Mouse (Mus musculus): Measurements from ENCODE around the gene Hspa12b. TPM values are rescaled to one million over a fixed set of nuclear protein-coding genes. Genes with fewer than 3 reads are reported as not detected.
A peak's percentile ranks its signal among the peaks of the same experiment; 100 is the strongest.

Gene Hspa12b
- total and polyA plus RNA-seq, 3 experiments, result 0.56 to 2.0 (median 1.7) TPM

DNA sequence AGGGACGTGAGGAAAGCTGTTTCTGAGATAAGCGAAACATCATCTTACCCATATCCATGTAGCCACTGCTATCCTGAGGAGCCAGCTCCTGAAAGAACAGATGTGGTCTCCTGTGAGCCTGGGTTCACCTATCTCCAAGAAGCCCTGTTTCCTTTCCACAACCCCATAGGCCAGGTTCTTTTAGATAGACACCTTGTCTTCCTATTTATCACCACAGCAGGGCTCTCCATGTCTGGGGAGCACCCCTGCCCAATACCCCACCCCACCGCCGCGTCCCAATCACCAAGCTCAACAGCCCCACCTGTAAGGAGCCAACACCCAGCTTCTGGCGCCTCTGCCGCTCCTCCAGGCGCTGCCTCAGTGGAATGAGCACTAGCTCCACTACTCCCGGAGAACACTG lies 45.2 kb downstream of the Hspa12b start:
- H3K4me1 ChIP-seq (ENCODE audit: control insufficient read depth in 1 of 2, insufficient read depth in 2 of 2), result peaks cover 2 to 6% of the 10 kb centered on the region in 2 experiments; a peak in 1 of 4 replicates
- no peak for TF ChIP-seq ETS1 (conservative IDR thresholded peaks at IDR 0.05; ENCODE audit: low read depth, low read length)
- TF ChIP-seq EP300 (IDR thresholded peaks at IDR 0.05; ENCODE audit: low read length), result no peak
- TF ChIP-seq POLR2A (IDR thresholded peaks at IDR 0.05; ENCODE audit: low read depth, low read length), result no peak
- TF ChIP-seq ELF1 (IDR thresholded peaks at IDR 0.05; ENCODE audit: low read depth, low read length), result no peak
- TF ChIP-seq RAD21 (IDR thresholded peaks at IDR 0.05; ENCODE audit: low read depth, low read length), result no peak
- TF ChIP-seq MXI1 (IDR thresholded peaks at IDR 0.05; ENCODE audit: low read depth, low read length), result no peak
- no peak for TF ChIP-seq MAZ (IDR thresholded peaks at IDR 0.05; ENCODE audit: low read depth, low read length)
- TF ChIP-seq E2F4 (IDR thresholded peaks at IDR 0.05; ENCODE audit: insufficient replicate concordance, low read depth, low read length), result no peak
- no peak for TF ChIP-seq MYC (IDR thresholded peaks at IDR 0.05; ENCODE audit: low read depth, low read length)
- in situ Hi-C loops (cut with MboI; ENCODE audit: low pct_ligation_motif_present, low pct_unique_long_range_greater_than_20kb, low sequenced_read_pairs), result no loop called here
- no peak for DNase-seq (ENCODE audit: extremely low read depth)
- peaks cover 0 to 10% of the 10 kb centered on the region in 2 experiments for H3K36me3 ChIP-seq (replicated peaks in 1 of 2; ENCODE audit: control insufficient read depth in 1 of 2, insufficient read depth in 1 of 2, low read length in 1 of 2)
- no peaks in the 10 kb centered on the region for H3K27me3 ChIP-seq (replicated peaks)
- H3K4me3 ChIP-seq (replicated peaks in 1 of 3; ENCODE audit: low read depth in 2 of 3, low read length in 2 of 3, poor library complexity in 1 of 3), result no peak overlapping the region
- no peak overlapping the region for H3K9ac ChIP-seq (ENCODE audit: insufficient read depth, low read depth)
- no peak overlapping the region for H3K4me2 ChIP-seq (ENCODE audit: insufficient read depth, low read depth, poor library complexity, severe bottlenecking)
- peaks cover under 1% of the 10 kb centered on the region for H3K9me3 ChIP-seq (replicated peaks; ENCODE audit: low read length)
- dilution Hi-C loops (cut with MboI; ENCODE audit: extremely low pct_ligation_motif_present, extremely low pct_unique_long_range_greater_than_20kb, low sequenced_read_pairs), result no loop called here
- no peak overlapping the region for H3K27ac ChIP-seq (ENCODE audit: insufficient read depth, low read depth)
- no peaks in the 10 kb centered on the region for H3K79me2 ChIP-seq (replicated peaks; ENCODE audit: control insufficient read depth, extremely low read depth, insufficient read depth, poor library complexity, severe bottlenecking)

DNA sequence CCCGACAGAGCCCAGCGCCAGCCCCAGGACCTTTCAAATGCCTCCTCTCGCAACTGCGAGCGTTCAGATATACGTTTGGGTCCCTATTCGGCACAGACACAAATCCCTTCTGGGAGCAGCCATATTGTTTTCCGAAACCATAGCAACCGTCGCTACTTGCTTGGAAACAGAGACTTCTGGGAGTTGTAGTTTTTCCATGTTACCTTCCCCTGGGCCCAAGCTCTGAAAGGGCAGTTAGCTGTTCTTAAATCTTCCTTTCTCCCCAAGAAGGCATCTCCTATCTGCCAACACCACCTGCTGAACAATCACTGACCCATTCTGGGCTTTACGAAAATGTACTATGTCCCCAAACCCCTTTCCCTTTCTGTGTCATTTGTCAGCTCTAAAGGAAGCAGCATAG lies 47.6 kb downstream of the Hspa12b start:
- in situ Hi-C loops (cut with MboI; ENCODE audit: low pct_ligation_motif_present, low pct_unique_long_range_greater_than_20kb, low sequenced_read_pairs), result no loop called here
- peak; percentile 86 for DNase-seq (ENCODE audit: extremely low read depth)
- Histone ChIP-seq H3K9ac (ENCODE audit: insufficient read depth, low read depth) (no peak overlapping the region), H3K4me1 (ENCODE audit: control insufficient read depth in 1 of 2, insufficient read depth in 2 of 2) (peaks cover 16 to 27% of the 10 kb centered on the region in 2 experiments), H3K27ac (ENCODE audit: insufficient read depth, low read depth) (no peak overlapping the region), H3K4me2 (ENCODE audit: insufficient read depth, low read depth, poor library complexity, severe bottlenecking) (peak overlapping the region; percentile 45), H3K79me2 (replicated peaks; ENCODE audit: control insufficient read depth, extremely low read depth, insufficient read depth, poor library complexity, severe bottlenecking) (no peaks in the 10 kb centered on the region), H3K27me3 (replicated peaks) (no peaks in the 10 kb centered on the region), H3K9me3 (replicated peaks; ENCODE audit: low read length) (no peaks in the 10 kb centered on the region), H3K36me3 (replicated peaks in 1 of 2; ENCODE audit: control insufficient read depth in 1 of 2, insufficient read depth in 1 of 2, low read length in 1 of 2) (peaks cover 0 to 28% of the 10 kb centered on the region in 2 experiments), H3K4me3 (replicated peaks in 1 of 3; ENCODE audit: low read depth in 2 of 3, low read length in 2 of 3, poor library complexity in 1 of 3) (peak overlapping the region in 2 of 3 experiments; percentile 26 to 36)
- TF ChIP-seq ELF1 (IDR thresholded peaks at IDR 0.05; ENCODE audit: low read depth, low read length) (peak; percentile 60), NRF1 (IDR thresholded peaks at IDR 0.05; ENCODE audit: low read depth, low read length) (peak; percentile 62), ZNF384 (IDR thresholded peaks at IDR 0.05; ENCODE audit: low read depth, low read length) (no peak), RCOR1 (conservative IDR thresholded peaks at IDR 0.05; ENCODE audit: low read depth, low read length) (no peak), MXI1 (IDR thresholded peaks at IDR 0.05; ENCODE audit: low read depth, low read length) (peak; percentile 97), MYC (IDR thresholded peaks at IDR 0.05; ENCODE audit: low read depth, low read length) (no peak), USF2 (conservative IDR thresholded peaks at IDR 0.05; ENCODE audit: low read depth, low read length) (no peak), MAFK (IDR thresholded peaks at IDR 0.05; ENCODE audit: insufficient replicate concordance, low read length) (no peak), HCFC1 (IDR thresholded peaks at IDR 0.05; ENCODE audit: low read depth, low read length) (peak; percentile 100), EP300 (IDR thresholded peaks at IDR 0.05; ENCODE audit: low read length) (no peak), SIN3A (IDR thresholded peaks at IDR 0.05; ENCODE audit: low read length) (peak; percentile 97), ZKSCAN1 (IDR thresholded peaks at IDR 0.05; ENCODE audit: borderline replicate concordance, low read depth, low read length) (no peak), RAD21 (IDR thresholded peaks at IDR 0.05; ENCODE audit: low read depth, low read length) (no peak), KAT2A (IDR thresholded peaks at IDR 0.05; ENCODE audit: insufficient replicate concordance, low read length) (peak; percentile 96), JUN (IDR thresholded peaks at IDR 0.05; ENCODE audit: insufficient read depth, low read depth, low read length) (no peak), CHD2 (IDR thresholded peaks at IDR 0.05; ENCODE audit: low read length) (peak; percentile 34; the same call in 1 of the 2 replicates), BHLHE40 (IDR thresholded peaks at IDR 0.05; ENCODE audit: low read depth, low read length) (no peak), NELFE (IDR thresholded peaks at IDR 0.05; ENCODE audit: low read depth, low read length) (no peak), GABPA (IDR thresholded peaks at IDR 0.05; ENCODE audit: insufficient replicate concordance, low read depth, low read length) (peak; percentile 65; the same call in 1 of the 2 replicates), CTCF (conservative IDR thresholded peaks at IDR 0.05 in 1 of 2, IDR thresholded peaks at IDR 0.05 in 1 of 2; ENCODE audit: low read depth in 2 of 2, low read length in 2 of 2) (no peak), ZC3H11A (IDR thresholded peaks at IDR 0.05; ENCODE audit: low read depth, low read length) (no peak), POLR2A (IDR thresholded peaks at IDR 0.05; ENCODE audit: low read depth, low read length) (0 out of 2 replicates have a peak, but pooled peaks have one; percentile 32), IRF4 (IDR thresholded peaks at IDR 0.05; ENCODE audit: low read depth, low read length) (peak; percentile 53), ZMIZ1 (IDR thresholded peaks at IDR 0.05; ENCODE audit: low read depth, low read length) (no peak), POLR2AphosphoS2 (IDR thresholded peaks at IDR 0.05; ENCODE audit: low read depth, low read length) (no peak)
- dilution Hi-C loops (cut with MboI; ENCODE audit: extremely low pct_ligation_motif_present, extremely low pct_unique_long_range_greater_than_20kb, low sequenced_read_pairs), result no loop called here
